Mouse (Mus musculus) embryonic fibroblast, embryonic 13.5 days (primary cell): ENCODE measurements around the gene Otop3.

Experiments used
- CTCF ChIP-seq: IDR thresholded peaks from 2 replicates; pipeline ENCODE4 v1.5.1; 2011; ENCODE audit warnings: mild to moderate bottlenecking, control low read depth, low read length, moderate library complexity, borderline replicate concordance; ENCODE audit not compliant: insufficient read depth
- POLR2A ChIP-seq: IDR thresholded peaks from 2 replicates; pipeline ENCODE4 v1.6.1; 2011; ENCODE audit warnings: low read depth, mild to moderate bottlenecking, control low read depth, low read length, moderate library complexity

GRCm38 (mm10) chr11:115337826-115338225, 3.3 kb downstream of the Otop3 start:
- no peak for TF ChIP-seq CTCF
- no peak for TF ChIP-seq POLR2A
